Mouse (Mus musculus) limb, embryonic 14.5 days (tissue): ENCODE measurements around the gene Gm11077. TPM values are rescaled to one million over a fixed set of nuclear protein-coding genes. Genes with fewer than 3 reads are reported as not detected.

Experiments used
- ATAC-seq: fragments of 200-750 bp; cut with Nextera tagmentation; 2 replicates; pipeline ENCODE4 v1.8.0; 2017; ENCODE audit warnings: low read depth, moderate number of reproducible peaks, moderate TSS enrichment; ENCODE audit not compliant: low FRiP score
- DNase-seq: peaks from one replicate; pipeline ENCODE4 v3.0.0-alpha.2; 2015; ENCODE audit warnings: low spot score
- H3K27ac ChIP-seq: fragments of 300-500 bp; sonication (generic); replicated peaks from 2 replicates; pipeline ENCODE4 v1.5.1; 2014; ENCODE audit warnings: low read depth, mild to moderate bottlenecking, low read length, moderate library complexity, mixed read lengths
- H3K27me3 ChIP-seq: fragments of 300-500 bp; sonication (generic); 2 replicates; pipeline ENCODE4 v1.6.1; 2014; ENCODE audit warnings: low read length, mixed read lengths; ENCODE audit not compliant: control insufficient read depth, insufficient read depth
- H3K36me3 ChIP-seq: fragments of 300-500 bp; sonication (generic); 2 replicates; pipeline ENCODE4 v1.6.1; 2014; ENCODE audit warnings: mild to moderate bottlenecking, low read length, moderate library complexity, mixed read lengths; ENCODE audit not compliant: control insufficient read depth, insufficient read depth
- H3K4me1 ChIP-seq: fragments of 300-500 bp; sonication (generic); 2 replicates; pipeline ENCODE4 v1.6.1; 2014; ENCODE audit warnings: antibody characterized with exemption, low read length, mixed read lengths; ENCODE audit not compliant: control insufficient read depth, insufficient read depth
- H3K4me2 ChIP-seq: fragments of 300-500 bp; sonication (generic); replicated peaks from 2 replicates; pipeline ENCODE4 v1.6.1; 2014; ENCODE audit warnings: low read depth, mild to moderate bottlenecking, low read length, moderate library complexity; ENCODE audit not compliant: severe bottlenecking
- H3K4me3 ChIP-seq: fragments of 300-500 bp; sonication (generic); replicated peaks from 2 replicates; pipeline ENCODE4 v1.5.1; 2014; ENCODE audit warnings: low read length
- H3K9ac ChIP-seq: fragments of 300-500 bp; sonication (generic); 2 replicates; pipeline ENCODE4 v1.6.1; 2014; ENCODE audit warnings: mild to moderate bottlenecking, low read depth, low read length, moderate library complexity; ENCODE audit not compliant: severe bottlenecking
- H3K9me3 ChIP-seq: fragments of 300-500 bp; sonication (generic); 2 replicates; pipeline ENCODE4 v1.6.1; 2016; ENCODE audit warnings: low read length; ENCODE audit not compliant: control insufficient read depth
- POLR2A ChIP-seq: fragments of 200-500 bp; IDR thresholded peaks from 2 replicates; pipeline ENCODE4 v1.8.0; 2012; ENCODE audit warnings: inconsistent platforms, mild to moderate bottlenecking, moderate library complexity, borderline replicate concordance; ENCODE audit not compliant: insufficient read depth, insufficient read length; ENCODE audit errors: extremely low read depth
- WGBS: fragments of 180-500 bp; shearing (Covaris S2); extraction: QIAGEN DNeasy Blood & Tissue Kit; methylation state at CpG from one replicate; pipeline ENCODE4 v1.1.7; 2014; 5-methylcytosine and 5-hydroxymethylcytosine counted together
- polyA plus RNA-seq, 2 experiments: library from polyadenylated mRNA; depleted of rRNA in 1 of 2; stranded (reverse) in 1 of 2; unstranded in 1 of 2; fragments of >200 nt; fragmentation: Nextera tagmentation in 1 of 2; extraction: Ambion mirVana in 1 of 2; gene quantifications; 2 replicates each; pipeline versions ENCODE4 v1.2.1 to v1.2.3; 2012 to 2014

Gm11077 gene
- polyA plus RNA-seq, 2 experiments, result not detected

- no peaks in the 10 kb centered on the region for H3K27me3 ChIP-seq
- no peak for DNase-seq
- TF ChIP-seq POLR2A, result no peak
- no peaks in the 10 kb centered on the region for H3K36me3 ChIP-seq
- no peak overlapping the region for H3K27ac ChIP-seq
- no peaks in the 10 kb centered on the region for H3K9me3 ChIP-seq
- no peak overlapping the region for H3K4me2 ChIP-seq
- no peak overlapping the region for H3K4me3 ChIP-seq
- H3K9ac ChIP-seq, result no peak overlapping the region
- no peaks in the 10 kb centered on the region for H3K4me1 ChIP-seq
- no peak for ATAC-seq
- WGBS, result 79% methylated on average over 6 of the region's 6 CpGs
These were observed 38.2 kb downstream of the Gm11077 start for GRCm38 (mm10) chr6:140767237-140767636.

DNA sequence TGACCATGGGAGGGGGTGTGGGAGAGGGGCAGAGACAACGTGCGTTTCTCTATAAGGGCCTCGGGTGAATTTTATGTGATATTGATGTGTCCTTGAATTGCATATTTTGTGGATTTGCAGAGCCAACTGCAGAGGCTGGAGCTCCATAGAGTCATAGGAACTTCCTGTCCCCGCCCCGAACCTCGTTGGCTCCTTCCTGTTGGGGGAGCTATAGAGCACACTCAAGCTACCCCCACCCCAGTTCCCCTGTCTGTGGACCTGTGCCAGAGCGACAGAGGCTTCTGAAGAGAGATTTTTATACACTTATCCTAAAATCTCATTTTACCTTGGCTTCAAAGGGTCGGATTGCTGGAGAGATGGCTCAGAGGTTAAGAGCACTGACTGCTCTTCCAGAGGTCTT is 39.1 kb downstream of the Gm11077 start:
- WGBS, result 76% methylated on average over 8 of the region's 8 CpGs
- Histone ChIP-seq H3K27me3 (no peaks in the 10 kb centered on the region), H3K9ac (no peak overlapping the region), H3K4me2 (no peak overlapping the region), H3K36me3 (no peaks in the 10 kb centered on the region), H3K27ac (no peak overlapping the region), H3K9me3 (no peaks in the 10 kb centered on the region), H3K4me1 (no peaks in the 10 kb centered on the region), H3K4me3 (no peak overlapping the region)
- no peak for TF ChIP-seq POLR2A
- no peak for ATAC-seq
- no peak for DNase-seq

- DNase-seq, result no peak
- Histone ChIP-seq H3K4me2 (no peak overlapping the region), H3K4me3 (no peak overlapping the region), H3K27ac (no peak overlapping the region), H3K4me1 (no peaks in the 10 kb centered on the region), H3K27me3 (no peaks in the 10 kb centered on the region), H3K9ac (no peak overlapping the region), H3K36me3 (no peaks in the 10 kb centered on the region), H3K9me3 (no peaks in the 10 kb centered on the region)
- WGBS, result 40% methylated on average over 21 of the region's 21 CpGs
- TF ChIP-seq POLR2A, result no peak
- no peak for ATAC-seq
These were observed 40.0 kb downstream of the Gm11077 start for GRCm38 (mm10) chr6:140768859-140769640.

GRCm38 (mm10) chr6:140776274-140776673 is 47.2 kb downstream of the Gm11077 start:
- 80% methylated on average over 8 of the region's 8 CpGs for WGBS
- no peak for TF ChIP-seq POLR2A

GRCm38 (mm10) chr6:140782524-140782923 is 53.4 kb downstream of the Gm11077 start:
- H3K27ac ChIP-seq, result no peak overlapping the region
- H3K27me3 ChIP-seq, result no peaks in the 10 kb centered on the region
- no peaks in the 10 kb centered on the region for H3K36me3 ChIP-seq
- 96% methylated on average over 6 of the region's 6 CpGs for WGBS
- ATAC-seq (no peak), DNase-seq (no peak)
- H3K9ac ChIP-seq, result no peak overlapping the region
- no peak overlapping the region for H3K4me3 ChIP-seq
- no peaks in the 10 kb centered on the region for H3K9me3 ChIP-seq
- H3K4me2 ChIP-seq, result no peak overlapping the region
- H3K4me1 ChIP-seq, result no peaks in the 10 kb centered on the region
- no peak for TF ChIP-seq POLR2A

More at GRCm38 (mm10) chr6:140776274-140776673, 47.2 kb downstream of the Gm11077 start:
- Histone ChIP-seq H3K4me1 (no peaks in the 10 kb centered on the region), H3K27ac (no peak overlapping the region), H3K9me3 (no peaks in the 10 kb centered on the region), H3K4me2 (no peak overlapping the region), H3K9ac (no peak overlapping the region), H3K27me3 (no peaks in the 10 kb centered on the region), H3K36me3 (no peaks in the 10 kb centered on the region), H3K4me3 (no peak overlapping the region)
- DNase-seq, result no peak
- ATAC-seq, result no peak

- WGBS, result 65% methylated on average over 2 of the region's 2 CpGs
- peak; percentile 27 for DNase-seq
- H3K27ac ChIP-seq, result no peak overlapping the region
- no peaks in the 10 kb centered on the region for H3K4me1 ChIP-seq
- no peak overlapping the region for H3K4me3 ChIP-seq
- no peak for TF ChIP-seq POLR2A
- H3K27me3 ChIP-seq, result no peaks in the 10 kb centered on the region
- no peaks in the 10 kb centered on the region for H3K36me3 ChIP-seq
- H3K4me2 ChIP-seq, result no peak overlapping the region
- no peaks in the 10 kb centered on the region for H3K9me3 ChIP-seq
- no peak overlapping the region for H3K9ac ChIP-seq
- no peak for ATAC-seq
These were observed 57.0 kb downstream of the Gm11077 start for GRCm38 (mm10) chr6:140786058-140786457.
